Mouse (Mus musculus) forebrain, embryonic 15.5 days (tissue): Measurements from ENCODE around the gene Adam19. TPM values are rescaled to one million over a fixed set of nuclear protein-coding genes. Genes with fewer than 3 reads are reported as not detected.

Source experiments
- ATAC-seq: fragments of 200-750 bp; cut with Nextera tagmentation; replicated peaks from 2 replicates; pipeline ENCODE4 v1.8.0; 2017; ENCODE audit warnings: mild to moderate bottlenecking, moderate TSS enrichment, moderate library complexity
- H3K27ac ChIP-seq: fragments of 300-500 bp; sonication (generic); replicated peaks from 2 replicates; pipeline ENCODE4 v1.5.1; 2015; ENCODE audit warnings: mild to moderate bottlenecking, inconsistent platforms
- H3K27me3 ChIP-seq: fragments of 300-500 bp; sonication (generic); 2 replicates; pipeline ENCODE4 v1.6.1; 2015; ENCODE audit warnings: inconsistent platforms
- H3K36me3 ChIP-seq: fragments of 300-500 bp; sonication (generic); 2 replicates; pipeline ENCODE4 v1.6.1; 2015; ENCODE audit warnings: mild to moderate bottlenecking, inconsistent platforms
- H3K4me1 ChIP-seq: fragments of 300-500 bp; sonication (generic); 2 replicates; pipeline ENCODE4 v1.6.1; 2015; ENCODE audit warnings: inconsistent platforms
- H3K4me2 ChIP-seq: fragments of 300-500 bp; sonication (generic); replicated peaks from 2 replicates; pipeline ENCODE4 v1.6.1; 2015; ENCODE audit warnings: mild to moderate bottlenecking, inconsistent platforms
- H3K4me3 ChIP-seq: fragments of 300-500 bp; sonication (generic); 2 replicates; pipeline ENCODE4 v1.5.1; 2015; ENCODE audit warnings: mild to moderate bottlenecking, inconsistent platforms
- H3K9ac ChIP-seq: fragments of 300-500 bp; sonication (generic); replicated peaks from 2 replicates; pipeline ENCODE4 v1.6.1; 2015; ENCODE audit warnings: mild to moderate bottlenecking, inconsistent platforms
- H3K9me3 ChIP-seq: fragments of 300-500 bp; sonication (generic); 2 replicates; pipeline ENCODE4 v1.6.1; 2016; ENCODE audit warnings: inconsistent platforms
- WGBS: fragments of 180-500 bp; shearing (Covaris S2); methylation state at CpG from one replicate; pipeline ENCODE4 v1.1.7; 2015; ENCODE audit warnings: mixed read lengths; 5-methylcytosine and 5-hydroxymethylcytosine counted together
- polyA plus RNA-seq: library from polyadenylated mRNA; unstranded; fragments of >200 nt; fragmentation: Nextera tagmentation; extraction: Ambion mirVana; gene quantifications from 2 replicates; pipeline ENCODE4 v1.2.1, GENCODE M21; 2015

The Adam19 gene
- polyA plus RNA-seq, 1 experiment from 2014 or later: 8.5 TPM

DNA sequence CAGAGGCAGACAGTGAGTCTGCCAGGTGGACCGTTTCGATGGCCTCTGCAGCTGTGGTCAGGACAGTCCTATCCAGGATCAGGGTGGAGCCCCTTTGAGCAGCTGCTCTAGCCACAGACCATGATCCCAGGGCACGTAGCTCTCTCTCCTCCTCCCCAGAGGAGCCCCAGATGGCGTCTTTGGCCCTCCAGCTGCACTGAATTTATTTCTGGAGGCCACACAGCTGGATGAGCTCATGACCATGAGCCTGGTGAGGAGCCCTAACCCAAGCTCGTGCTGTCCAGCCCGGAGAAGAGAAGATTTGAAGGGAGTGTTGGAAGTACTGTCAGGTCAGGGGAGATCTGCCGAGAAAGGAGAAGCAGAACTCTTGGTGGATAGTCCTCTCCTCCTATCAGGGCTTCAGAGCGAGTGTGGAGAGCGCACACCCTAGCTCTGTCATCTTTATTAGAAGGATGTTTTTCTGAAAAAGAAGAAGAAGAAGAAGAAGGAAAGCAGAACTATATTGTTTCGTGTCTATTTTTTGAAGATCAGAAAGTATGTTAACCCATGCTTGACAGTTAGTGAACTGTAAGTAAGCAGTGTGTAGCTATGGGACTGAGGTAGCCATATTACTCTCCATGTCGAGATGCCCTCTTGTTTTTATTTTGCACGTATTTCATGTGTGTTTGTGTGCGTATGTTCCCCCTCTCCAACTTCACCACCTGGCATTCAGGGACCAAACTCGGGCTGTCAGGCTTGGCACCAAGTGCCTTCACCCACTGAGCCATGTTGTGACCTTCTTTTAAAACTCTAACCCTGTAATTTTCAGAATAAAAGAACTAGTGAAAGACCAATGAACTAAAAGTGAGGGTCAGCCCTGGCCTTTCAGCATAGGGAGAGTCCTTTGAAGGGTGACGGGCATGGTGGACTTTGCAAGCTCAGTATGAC is 72.1 kb downstream of the Adam19 start:
- Histone ChIP-seq H3K9ac (no peak overlapping the region), H3K4me1 (no peaks in the 10 kb centered on the region), H3K36me3 (peaks cover 15% of the 10 kb centered on the region), H3K27ac (no peak overlapping the region), H3K9me3 (no peaks in the 10 kb centered on the region), H3K4me2 (no peak overlapping the region), H3K27me3 (no peaks in the 10 kb centered on the region), H3K4me3 (no peak overlapping the region)
- 86% methylated on average over 15 of the region's 15 CpGs for WGBS
- no peak for ATAC-seq

DNA sequence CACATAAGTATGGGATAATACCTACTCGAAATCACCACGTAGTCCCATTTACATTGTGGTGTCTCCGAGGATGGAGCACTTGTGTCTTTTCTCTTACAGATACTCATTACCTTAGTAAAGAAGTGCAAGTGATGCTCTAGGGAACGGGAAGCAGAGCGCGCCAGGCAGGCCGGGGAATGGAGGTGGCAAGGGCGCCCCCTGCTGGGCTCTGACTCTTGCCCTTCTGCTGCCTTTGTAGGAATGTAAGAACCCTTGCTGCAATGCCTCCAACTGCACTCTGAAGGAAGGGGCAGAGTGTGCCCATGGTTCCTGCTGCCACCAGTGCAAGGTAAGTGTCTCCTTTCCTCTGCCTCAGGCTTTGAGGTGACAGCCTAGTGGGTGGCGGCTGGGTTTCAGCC is 72.8 kb downstream of the Adam19 start:
- Histone ChIP-seq H3K27me3 (no peaks in the 10 kb centered on the region), H3K4me2 (no peak overlapping the region), H3K4me3 (no peak overlapping the region), H3K36me3 (peaks cover 15% of the 10 kb centered on the region), H3K9me3 (no peaks in the 10 kb centered on the region), H3K4me1 (no peaks in the 10 kb centered on the region), H3K27ac (no peak overlapping the region), H3K9ac (no peak overlapping the region)
- WGBS: 73% methylated on average over 9 of the region's 9 CpGs
- no peak for ATAC-seq

DNA sequence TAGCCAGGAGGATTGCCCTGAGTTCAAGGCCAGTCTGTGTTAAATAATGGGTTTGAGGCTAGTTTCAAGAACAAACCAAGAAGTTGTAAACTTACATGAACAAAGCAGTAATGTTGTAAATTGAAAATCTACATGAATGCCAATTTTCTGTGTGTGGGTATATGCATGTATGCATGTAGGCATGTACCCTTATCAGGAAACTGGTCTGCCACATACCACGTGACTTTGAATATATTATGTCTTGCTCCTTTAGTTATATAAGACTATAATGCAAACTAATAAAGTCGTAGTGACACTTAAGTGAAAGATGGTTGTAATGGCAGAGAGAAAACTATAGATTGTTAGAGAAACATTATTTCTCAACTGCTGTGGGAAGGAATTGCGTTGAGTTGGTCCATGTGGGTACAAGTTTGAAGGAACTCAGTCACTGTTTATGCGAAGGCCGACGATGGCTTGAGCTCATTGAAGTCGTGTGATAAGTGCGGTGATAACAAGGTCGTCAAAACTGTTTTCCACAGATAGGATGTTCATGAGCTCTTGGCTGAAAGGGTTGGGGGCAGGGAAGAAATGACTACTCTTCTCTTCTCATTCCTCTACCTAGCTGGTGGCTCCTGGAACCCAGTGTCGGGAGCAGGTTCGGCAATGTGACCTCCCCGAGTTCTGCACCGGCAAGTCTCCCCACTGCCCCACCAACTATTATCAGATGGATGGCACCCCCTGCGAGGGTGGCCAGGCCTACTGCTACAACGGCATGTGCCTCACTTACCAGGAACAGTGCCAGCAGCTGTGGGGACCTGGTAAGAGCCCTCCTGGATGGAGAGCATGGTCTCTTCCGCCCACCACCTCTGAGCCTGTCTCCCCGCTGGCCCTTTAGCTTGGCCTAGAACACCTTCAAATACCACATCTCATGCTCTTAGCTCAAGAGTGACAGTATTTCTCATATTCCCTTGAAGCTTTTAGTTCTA is 75.5 kb downstream of the Adam19 start:
- Histone ChIP-seq H3K9ac (no peak overlapping the region), H3K4me1 (no peaks in the 10 kb centered on the region), H3K9me3 (no peaks in the 10 kb centered on the region), H3K27ac (no peak overlapping the region), H3K27me3 (no peaks in the 10 kb centered on the region), H3K4me3 (no peak overlapping the region), H3K36me3 (peaks cover 16% of the 10 kb centered on the region), H3K4me2 (no peak overlapping the region)
- no peak for ATAC-seq
- 94% methylated on average over 17 of the region's 17 CpGs for WGBS

DNA sequence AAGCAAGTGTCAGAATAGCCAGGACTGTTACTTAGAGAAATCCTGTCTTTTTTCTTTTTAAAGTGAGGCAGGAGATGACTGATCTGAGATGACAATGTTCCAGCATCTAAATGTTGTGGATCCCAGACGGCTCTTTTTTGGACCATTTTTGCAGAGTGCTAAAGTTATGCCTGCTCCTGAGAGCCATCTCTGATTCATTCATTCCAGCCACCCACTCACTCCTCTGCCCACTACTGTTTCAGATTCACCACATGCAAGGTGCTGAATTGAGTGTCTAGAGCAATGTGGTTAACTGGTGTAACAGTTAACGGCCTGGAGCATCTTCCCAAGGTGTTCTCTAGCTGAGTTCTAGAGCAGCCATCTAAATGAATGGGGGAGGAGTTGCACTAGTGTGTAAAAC is 79.1 kb downstream of the Adam19 start:
- Histone ChIP-seq H3K27me3 (no peaks in the 10 kb centered on the region), H3K4me3 (no peak overlapping the region), H3K27ac (no peak overlapping the region), H3K9ac (no peak overlapping the region), H3K4me2 (no peak overlapping the region), H3K36me3 (peaks cover 39% of the 10 kb centered on the region; the same call in 1 of the 2 replicates), H3K9me3 (no peaks in the 10 kb centered on the region), H3K4me1 (no peaks in the 10 kb centered on the region)
- no peak for ATAC-seq
- 94% methylated on average over 2 of the region's 2 CpGs for WGBS

DNA sequence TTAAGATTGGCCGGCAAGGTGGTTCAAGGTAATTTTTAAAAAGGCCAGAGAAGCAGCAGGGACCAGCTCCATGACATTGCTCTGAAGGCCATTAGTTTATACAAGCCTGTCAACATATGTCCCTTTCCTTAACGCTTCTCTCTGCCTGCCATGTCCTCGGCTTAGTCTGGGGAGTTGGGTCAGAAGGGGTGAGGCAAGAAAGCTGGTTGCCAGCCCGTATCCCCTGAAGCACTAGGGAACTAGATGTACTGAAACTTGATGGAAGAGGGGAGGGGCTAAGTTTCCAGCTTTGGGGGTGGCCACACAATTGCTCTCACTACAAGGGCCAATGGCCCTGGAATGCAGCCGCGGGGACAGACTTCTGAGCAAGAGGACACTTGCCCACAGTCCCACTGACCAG is 87.5 kb downstream of the Adam19 start:
- no peak overlapping the region for H3K27ac ChIP-seq
- H3K9ac ChIP-seq: no peak overlapping the region
- H3K4me1 ChIP-seq: no peaks in the 10 kb centered on the region
- WGBS: 90% methylated on average over 6 of the region's 6 CpGs
- no peak overlapping the region for H3K4me3 ChIP-seq
- ATAC-seq: no peak
- no peak overlapping the region for H3K4me2 ChIP-seq
- H3K27me3 ChIP-seq: no peaks in the 10 kb centered on the region
- H3K36me3 ChIP-seq: peaks cover 46% of the 10 kb centered on the region; the same call in 1 of the 2 replicates
- H3K9me3 ChIP-seq: no peaks in the 10 kb centered on the region

DNA sequence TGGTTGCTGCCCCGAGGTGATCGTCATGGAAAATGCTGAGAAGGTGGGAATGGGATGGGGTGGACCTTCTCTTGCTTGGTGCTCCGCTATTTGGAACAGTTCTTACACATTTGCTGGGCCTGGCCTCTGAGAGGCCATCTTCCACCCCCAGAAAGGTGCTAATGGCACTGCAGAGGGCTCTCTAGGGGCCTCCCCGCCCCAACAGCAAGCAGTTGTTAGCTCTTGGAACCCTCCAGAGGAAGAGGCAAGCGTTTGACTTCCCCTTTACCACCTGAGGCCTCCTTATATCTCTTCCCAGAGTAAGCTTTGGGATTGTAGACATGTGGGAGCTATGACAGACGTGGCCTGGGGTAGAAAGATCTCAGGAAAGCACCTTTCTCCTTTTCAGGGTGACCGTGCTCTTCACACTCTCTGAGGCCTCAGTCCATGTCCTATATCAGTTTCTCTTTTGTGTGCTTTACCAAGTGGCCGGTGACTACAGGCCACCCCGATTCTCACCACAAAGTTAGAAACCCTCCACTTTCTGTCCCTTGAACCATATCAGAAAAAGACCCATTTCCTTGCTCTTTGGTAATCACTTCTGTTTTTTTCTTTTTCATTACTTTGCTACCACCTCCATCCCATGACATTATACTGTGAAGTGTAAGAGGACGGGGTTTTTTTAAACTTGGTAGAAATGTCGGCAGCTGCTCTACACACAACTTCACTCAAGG is 89.5 kb downstream of the Adam19 start:
- H3K27me3 ChIP-seq: no peaks in the 10 kb centered on the region
- WGBS: 88% methylated on average over 11 of the region's 11 CpGs
- no peaks in the 10 kb centered on the region for H3K9me3 ChIP-seq
- H3K27ac ChIP-seq: no peak overlapping the region
- H3K4me2 ChIP-seq: no peak overlapping the region
- no peak overlapping the region for H3K4me3 ChIP-seq
- H3K4me1 ChIP-seq: no peaks in the 10 kb centered on the region
- peaks cover 27% of the 10 kb centered on the region; the same call in 1 of the 2 replicates for H3K36me3 ChIP-seq
- no peak overlapping the region for H3K9ac ChIP-seq
- no peak for ATAC-seq

DNA sequence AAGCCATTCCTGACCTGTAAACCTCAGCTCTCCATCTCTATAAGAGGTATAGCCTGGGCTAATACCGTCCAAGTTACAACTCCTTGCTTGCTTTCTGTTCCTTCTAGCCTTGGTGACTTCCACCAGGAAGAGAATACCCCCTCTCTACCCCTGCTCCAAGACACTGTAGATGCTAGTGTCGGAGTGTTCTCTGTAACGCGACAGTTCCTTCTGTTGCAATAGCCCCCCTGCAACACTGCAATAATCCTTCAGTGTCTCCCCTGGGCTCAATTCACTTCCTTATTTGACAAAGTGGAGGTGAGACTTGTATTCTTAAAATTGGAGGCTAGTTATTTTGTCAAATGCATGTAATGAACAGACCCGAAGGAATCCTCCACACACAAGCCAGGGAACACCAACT is 90.8 kb downstream of the Adam19 start:
- Histone ChIP-seq H3K27ac (no peak overlapping the region), H3K9me3 (no peaks in the 10 kb centered on the region), H3K36me3 (peaks cover 17% of the 10 kb centered on the region; the same call in 1 of the 2 replicates), H3K27me3 (no peaks in the 10 kb centered on the region), H3K4me2 (no peak overlapping the region), H3K9ac (no peak overlapping the region), H3K4me1 (no peaks in the 10 kb centered on the region), H3K4me3 (no peak overlapping the region)
- ATAC-seq: no peak
- 95% methylated on average over 5 of the region's 5 CpGs for WGBS

DNA sequence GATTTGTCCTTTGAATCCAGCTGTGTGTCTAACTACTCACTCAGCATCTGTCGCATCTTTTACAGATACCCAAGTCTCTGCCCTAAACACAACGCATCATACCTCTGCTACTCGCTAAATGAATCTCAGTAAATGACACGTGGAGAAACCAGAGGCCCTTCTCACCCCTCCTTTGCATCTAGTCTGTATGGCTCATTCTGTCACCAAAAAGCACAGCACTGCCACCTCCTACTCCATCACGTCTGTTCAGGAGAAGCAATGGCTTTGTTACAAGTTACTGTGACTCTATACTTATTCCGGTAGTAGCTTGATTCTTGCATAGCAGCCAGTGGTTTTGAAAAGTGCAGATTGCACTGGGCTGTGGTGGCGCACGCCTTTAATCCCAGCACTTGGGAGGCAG is 101.2 kb downstream of the Adam19 start:
- H3K36me3 ChIP-seq: no peaks in the 10 kb centered on the region
- no peak overlapping the region for H3K4me2 ChIP-seq
- H3K27me3 ChIP-seq: no peaks in the 10 kb centered on the region
- no peak overlapping the region for H3K27ac ChIP-seq
- H3K9me3 ChIP-seq: no peaks in the 10 kb centered on the region
- H3K9ac ChIP-seq: no peak overlapping the region
- WGBS: 88% methylated on average over 8 of the region's 8 CpGs
- H3K4me3 ChIP-seq: no peak overlapping the region
- H3K4me1 ChIP-seq: no peaks in the 10 kb centered on the region
- ATAC-seq: no peak

DNA sequence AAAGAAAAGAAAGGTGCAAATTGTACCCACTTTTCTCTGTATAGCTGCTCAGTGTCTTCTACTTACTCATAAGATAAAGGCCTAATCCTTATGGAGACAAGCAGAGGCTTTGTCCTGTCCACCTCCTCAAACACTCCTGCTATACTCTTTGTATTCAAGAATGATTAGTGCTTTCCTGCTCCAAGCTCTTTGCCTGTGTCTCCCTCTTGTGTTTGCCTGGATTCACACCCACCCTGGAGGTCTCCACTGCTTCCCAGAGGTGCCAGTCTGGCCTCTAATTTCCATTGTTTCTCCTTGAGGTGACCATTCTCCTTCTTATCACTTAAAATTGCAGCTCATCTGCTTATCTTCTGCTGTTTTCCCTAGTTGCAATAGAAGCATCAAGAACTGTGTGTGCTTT is 101.7 kb downstream of the Adam19 start:
- no peak overlapping the region for H3K4me2 ChIP-seq
- no peaks in the 10 kb centered on the region for H3K4me1 ChIP-seq
- no peaks in the 10 kb centered on the region for H3K27me3 ChIP-seq
- H3K9me3 ChIP-seq: no peaks in the 10 kb centered on the region
- no peak overlapping the region for H3K9ac ChIP-seq
- H3K36me3 ChIP-seq: no peaks in the 10 kb centered on the region
- H3K4me3 ChIP-seq: no peak overlapping the region
- no peak for ATAC-seq
- H3K27ac ChIP-seq: no peak overlapping the region

DNA sequence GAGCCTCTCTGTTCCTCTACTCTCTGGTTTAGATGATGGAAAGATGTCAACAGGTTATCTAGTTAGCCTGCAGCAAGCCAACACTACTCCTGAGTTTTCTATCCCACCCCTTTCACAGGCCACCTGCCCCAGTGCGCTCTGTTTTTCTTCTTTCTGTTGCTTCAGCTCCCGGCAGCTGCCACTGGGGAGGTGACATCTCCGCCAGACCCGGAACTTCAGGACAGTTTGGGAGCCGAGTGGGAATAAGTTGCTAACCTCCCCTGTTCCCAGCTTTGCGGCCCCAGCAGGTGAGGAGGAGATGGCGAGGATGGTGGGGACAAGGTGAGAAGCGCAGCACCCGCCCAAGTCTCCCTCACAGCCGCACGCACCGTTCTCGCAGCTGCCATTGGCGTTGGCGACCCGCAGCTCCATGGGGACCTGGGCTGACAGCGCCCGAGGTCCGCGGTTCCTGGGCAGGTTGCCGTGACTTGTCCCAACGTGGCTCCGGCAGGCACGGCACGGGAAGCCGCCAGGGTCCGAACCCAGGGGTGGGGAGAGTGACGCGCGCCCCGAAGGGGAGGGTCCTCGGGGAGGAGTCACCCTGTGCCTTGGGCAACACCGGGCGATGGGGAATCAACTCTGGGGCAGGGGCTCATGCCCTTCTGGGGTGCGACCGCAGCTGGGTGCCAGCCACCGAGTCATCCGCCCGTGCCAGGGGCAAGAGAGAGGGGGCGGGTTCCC is 110.2 kb downstream of the Adam19 start, which contains the start of gene Nipal4:
Gene Nipal4, minus strand, starts transcription at position 643 of the 720 bp plus-strand sequence.
- WGBS: 3% methylated on average over 37 of the region's 40 CpGs
- ATAC-seq: peak; percentile 78
- Histone ChIP-seq H3K4me2 (peak within 1 kb of the TSS; percentile 86), H3K4me1 (peaks cover 9% of the 10 kb centered on the region), H3K9me3 (no peaks in the 10 kb centered on the region), H3K36me3 (no peaks in the 10 kb centered on the region), H3K27ac (no peak within 1 kb of the TSS), H3K9ac (peak within 1 kb of the TSS; percentile 34), H3K4me3 (peak within 1 kb of the TSS; percentile 44), H3K27me3 (no peaks in the 10 kb centered on the region)

DNA sequence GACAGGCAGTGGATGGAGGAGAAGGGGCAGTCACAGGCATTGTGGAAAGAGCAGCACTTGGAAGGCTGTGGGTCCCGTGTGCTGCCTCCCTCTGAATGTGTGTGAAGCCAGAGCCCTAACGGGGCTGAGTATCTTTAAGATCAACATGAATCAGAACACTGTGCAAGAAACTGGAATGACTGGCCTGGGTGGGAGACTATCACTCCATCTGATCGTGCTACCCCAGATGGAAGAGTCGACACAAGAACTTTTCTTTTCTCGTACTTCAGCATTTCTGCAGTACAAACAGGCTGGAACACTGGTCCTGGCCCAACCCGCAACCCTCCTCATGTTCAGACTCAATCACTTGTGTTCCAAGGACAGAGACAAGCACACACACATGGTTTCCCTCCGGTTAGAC is 112.7 kb downstream of the Adam19 start:
- 87% methylated on average over 7 of the region's 7 CpGs for WGBS
- H3K9me3 ChIP-seq: no peaks in the 10 kb centered on the region
- H3K27ac ChIP-seq: no peak overlapping the region
- no peak overlapping the region for H3K9ac ChIP-seq
- no peak overlapping the region for H3K4me3 ChIP-seq
- H3K27me3 ChIP-seq: no peaks in the 10 kb centered on the region
- no peak overlapping the region for H3K4me2 ChIP-seq
- H3K4me1 ChIP-seq: peaks cover 9% of the 10 kb centered on the region
- no peaks in the 10 kb centered on the region for H3K36me3 ChIP-seq
- ATAC-seq: no peak
